Mouse (Mus musculus): ENCODE data around the gene Enpp1. TPM values are rescaled to one million over a fixed set of nuclear protein-coding genes. Genes with fewer than 3 reads are reported as not detected.
"Not testable (repeated sequence)": the region's sequence is repeated elsewhere in the genome, so short reads cannot be mapped to it uniquely, and the experiment has no call there.

Enpp1 gene
- polyA plus RNA-seq, 1 experiment from 2014 or later = 0.54 TPM

DNA sequence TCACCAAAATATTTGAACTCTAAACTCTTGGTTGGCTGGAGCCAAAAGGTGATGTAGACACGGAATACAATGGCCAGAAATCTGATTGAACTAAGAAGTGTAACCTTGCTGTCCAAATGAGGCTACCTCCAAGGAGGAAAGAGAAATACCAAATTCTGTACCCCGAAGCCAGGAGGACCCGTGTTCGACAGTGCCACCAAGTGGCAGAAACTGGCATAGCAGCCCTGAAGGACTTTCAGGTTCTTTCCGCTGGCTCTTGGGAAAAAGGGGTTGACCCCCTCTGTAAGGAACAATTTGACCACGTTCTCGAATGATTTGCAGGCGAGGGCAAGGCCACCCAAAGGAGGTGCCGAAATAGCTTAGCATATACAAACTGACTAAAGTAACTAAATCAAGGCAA lies 90.4 kb downstream of the Enpp1 start:
- no peak overlapping the region for H3K27ac ChIP-seq (ENCODE audit: low read depth, low read length)
- H3K36me3 ChIP-seq (ENCODE audit: control insufficient read depth, insufficient read depth, low read length) = no peaks in the 10 kb centered on the region
- no peak overlapping the region for H3K9ac ChIP-seq (ENCODE audit: low read length)
- 37% methylated on average over 9 of the region's 9 CpGs for WGBS
- H3K4me2 ChIP-seq (ENCODE audit: low read depth) = no peak overlapping the region
- no peaks in the 10 kb centered on the region for H3K27me3 ChIP-seq (ENCODE audit: control insufficient read depth, insufficient read depth, low read length)
- DNase-seq (ENCODE audit: low spot score) = peak; percentile 65
- no peaks in the 10 kb centered on the region for H3K9me3 ChIP-seq (ENCODE audit: control insufficient read depth, low read length)
- no peak for ATAC-seq (ENCODE audit: insufficient read depth, low FRiP score, low TSS enrichment)
- no peak overlapping the region for H3K4me3 ChIP-seq (ENCODE audit: low read depth, low read length)
- H3K4me1 ChIP-seq (ENCODE audit: control insufficient read depth, insufficient read depth, low read length) = no peaks in the 10 kb centered on the region

DNA sequence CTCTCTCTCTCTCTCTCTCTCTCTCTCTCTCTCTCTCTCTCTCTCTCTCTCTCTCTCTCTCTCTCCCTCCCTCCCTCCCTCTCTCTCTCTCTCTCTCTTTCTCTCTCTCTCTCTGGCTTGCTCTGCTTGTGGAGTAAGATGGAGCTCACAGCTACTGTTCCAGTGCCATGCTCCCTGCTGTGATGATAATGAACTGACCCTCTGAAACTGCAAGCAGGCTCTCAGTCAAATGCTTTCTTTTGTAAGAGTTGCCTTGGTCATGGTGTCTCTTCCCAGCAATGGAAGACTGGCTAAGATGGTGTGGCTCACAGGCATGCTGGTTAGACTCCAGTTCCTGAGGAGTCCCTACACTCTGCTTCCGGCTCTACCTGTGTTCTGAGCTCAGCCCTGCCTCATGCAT lies 95.4 kb downstream of the Enpp1 start:
- H3K9me3 ChIP-seq (ENCODE audit: control insufficient read depth, low read length); H3K4me1 ChIP-seq (ENCODE audit: control insufficient read depth, insufficient read depth, low read length); ATAC-seq (ENCODE audit: insufficient read depth, low FRiP score, low TSS enrichment); H3K27ac ChIP-seq (ENCODE audit: low read depth, low read length); H3K4me3 ChIP-seq (ENCODE audit: low read depth, low read length); H3K4me2 ChIP-seq (ENCODE audit: low read depth); DNase-seq (ENCODE audit: low spot score); H3K36me3 ChIP-seq (ENCODE audit: control insufficient read depth, insufficient read depth, low read length); H3K9ac ChIP-seq (ENCODE audit: low read length); H3K27me3 ChIP-seq (ENCODE audit: control insufficient read depth, insufficient read depth, low read length): not testable (repeated sequence)
- 83% methylated on average over 1 of the region's 1 CpGs for WGBS

DNA sequence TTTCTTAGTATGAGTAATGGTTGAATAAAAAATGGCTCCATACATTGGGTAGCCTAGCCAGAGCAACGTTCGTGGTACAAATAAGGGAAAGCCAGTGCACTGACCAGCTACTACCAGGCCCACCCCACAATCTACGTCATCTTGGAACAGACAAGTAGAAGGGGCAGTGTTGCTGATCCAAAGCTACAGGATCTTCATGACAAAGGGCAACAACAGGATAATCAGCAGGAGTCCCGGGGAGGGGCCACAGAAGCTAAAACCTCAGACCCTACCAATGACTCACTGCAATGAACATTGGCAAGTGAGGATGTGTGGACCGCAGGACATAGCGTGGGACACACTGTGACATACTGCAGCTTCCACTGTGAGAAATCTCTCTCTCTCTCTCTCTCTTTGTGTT lies 96.2 kb downstream of the Enpp1 start:
- no peak overlapping the region for H3K4me2 ChIP-seq (ENCODE audit: low read depth)
- no peaks in the 10 kb centered on the region for H3K4me1 ChIP-seq (ENCODE audit: control insufficient read depth, insufficient read depth, low read length)
- no peaks in the 10 kb centered on the region for H3K9me3 ChIP-seq (ENCODE audit: control insufficient read depth, low read length)
- DNase-seq (ENCODE audit: low spot score) (no peak), ATAC-seq (ENCODE audit: insufficient read depth, low FRiP score, low TSS enrichment) (no peak)
- WGBS = 89% methylated on average over 6 of the region's 6 CpGs
- H3K9ac ChIP-seq (ENCODE audit: low read length) = no peak overlapping the region
- H3K36me3 ChIP-seq (ENCODE audit: control insufficient read depth, insufficient read depth, low read length) = no peaks in the 10 kb centered on the region
- H3K27me3 ChIP-seq (ENCODE audit: control insufficient read depth, insufficient read depth, low read length) = no peaks in the 10 kb centered on the region
- H3K4me3 ChIP-seq (ENCODE audit: low read depth, low read length) = no peak overlapping the region
- H3K27ac ChIP-seq (ENCODE audit: low read depth, low read length) = no peak overlapping the region

DNA sequence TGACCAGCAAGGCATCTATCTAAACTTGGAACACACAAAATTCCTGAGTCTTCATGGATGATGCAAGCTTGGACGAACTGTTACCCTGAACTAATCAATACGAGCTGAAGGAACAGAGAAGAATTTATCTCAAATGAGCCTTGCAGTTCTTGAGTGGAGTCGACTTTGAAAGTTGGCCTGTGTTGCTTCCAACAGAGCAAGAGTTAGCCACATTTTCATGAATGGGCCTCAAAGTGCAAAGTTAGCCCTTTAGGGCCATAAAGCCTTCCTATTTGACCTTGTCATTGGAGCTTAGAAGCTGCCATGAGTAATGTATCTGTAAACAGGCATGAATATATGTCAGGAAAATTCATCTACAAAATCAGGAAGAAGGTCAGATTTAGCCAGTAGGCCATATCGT lies 97.2 kb downstream of the Enpp1 start:
- Histone ChIP-seq H3K27me3 (ENCODE audit: control insufficient read depth, insufficient read depth, low read length) (no peaks in the 10 kb centered on the region), H3K4me1 (ENCODE audit: control insufficient read depth, insufficient read depth, low read length) (no peaks in the 10 kb centered on the region), H3K4me3 (ENCODE audit: low read depth, low read length) (no peak overlapping the region), H3K27ac (ENCODE audit: low read depth, low read length) (no peak overlapping the region), H3K9ac (ENCODE audit: low read length) (no peak overlapping the region), H3K9me3 (ENCODE audit: control insufficient read depth, low read length) (no peaks in the 10 kb centered on the region), H3K4me2 (ENCODE audit: low read depth) (no peak overlapping the region), H3K36me3 (ENCODE audit: control insufficient read depth, insufficient read depth, low read length) (no peaks in the 10 kb centered on the region)
- 89% methylated on average over 4 of the region's 4 CpGs for WGBS
- DNase-seq (ENCODE audit: low spot score) = no peak
- ATAC-seq (ENCODE audit: insufficient read depth, low FRiP score, low TSS enrichment) = no peak

DNA sequence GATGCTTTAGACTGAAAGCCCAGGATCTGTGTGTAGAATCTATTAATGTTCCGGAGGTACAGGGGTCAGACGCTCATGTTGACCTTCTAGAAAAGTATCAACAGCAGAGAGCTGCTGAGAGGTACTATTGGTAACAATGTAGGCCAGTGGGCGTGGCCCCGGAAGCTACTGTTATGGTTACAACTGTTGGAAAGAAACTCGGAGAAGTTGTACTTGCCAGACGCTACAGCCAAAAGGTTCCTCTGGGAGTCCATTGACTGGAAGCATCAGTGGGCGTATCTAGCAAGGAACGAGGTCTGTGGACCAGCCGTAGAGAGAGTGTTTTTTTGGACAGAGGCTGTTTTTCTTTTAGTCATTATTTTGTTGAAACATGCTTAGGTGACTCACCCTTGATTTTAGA lies 102.2 kb downstream of the Enpp1 start:
- H3K9me3 ChIP-seq (ENCODE audit: control insufficient read depth, low read length) = no peaks in the 10 kb centered on the region
- H3K27ac ChIP-seq (ENCODE audit: low read depth, low read length) = no peak overlapping the region
- no peaks in the 10 kb centered on the region for H3K36me3 ChIP-seq (ENCODE audit: control insufficient read depth, insufficient read depth, low read length)
- ATAC-seq (ENCODE audit: insufficient read depth, low FRiP score, low TSS enrichment) (no peak), DNase-seq (ENCODE audit: low spot score) (no peak)
- no peak overlapping the region for H3K4me2 ChIP-seq (ENCODE audit: low read depth)
- H3K4me3 ChIP-seq (ENCODE audit: low read depth, low read length) = no peak overlapping the region
- no peak overlapping the region for H3K9ac ChIP-seq (ENCODE audit: low read length)
- WGBS = 87% methylated on average over 9 of the region's 9 CpGs
- H3K27me3 ChIP-seq (ENCODE audit: control insufficient read depth, insufficient read depth, low read length) = no peaks in the 10 kb centered on the region
- no peaks in the 10 kb centered on the region for H3K4me1 ChIP-seq (ENCODE audit: control insufficient read depth, insufficient read depth, low read length)

DNA sequence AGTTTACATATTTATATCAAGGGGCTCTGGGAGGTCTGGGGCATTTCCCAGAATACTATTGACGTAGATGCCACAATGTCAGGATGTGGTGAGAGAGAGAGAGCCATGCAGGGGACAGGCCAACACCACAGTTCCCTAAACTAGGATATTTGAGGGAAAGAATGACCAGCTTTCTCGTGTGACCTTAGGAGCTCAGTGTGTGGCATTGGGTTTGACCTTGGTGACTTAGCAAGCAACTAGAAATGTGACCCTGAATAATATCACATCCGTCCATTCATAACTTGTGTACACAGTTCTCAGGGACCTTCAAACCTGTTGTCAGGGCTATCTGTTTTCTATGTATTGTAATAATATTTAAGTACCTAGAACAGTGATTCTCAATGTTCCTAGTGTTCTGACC lies 102.8 kb downstream of the Enpp1 start:
- 85% methylated on average over 3 of the region's 3 CpGs for WGBS
- Histone ChIP-seq H3K9ac (ENCODE audit: low read length) (no peak overlapping the region), H3K27me3 (ENCODE audit: control insufficient read depth, insufficient read depth, low read length) (no peaks in the 10 kb centered on the region), H3K4me3 (ENCODE audit: low read depth, low read length) (no peak overlapping the region), H3K4me2 (ENCODE audit: low read depth) (no peak overlapping the region), H3K36me3 (ENCODE audit: control insufficient read depth, insufficient read depth, low read length) (no peaks in the 10 kb centered on the region), H3K27ac (ENCODE audit: low read depth, low read length) (no peak overlapping the region), H3K9me3 (ENCODE audit: control insufficient read depth, low read length) (no peaks in the 10 kb centered on the region), H3K4me1 (ENCODE audit: control insufficient read depth, insufficient read depth, low read length) (no peaks in the 10 kb centered on the region)
- DNase-seq (ENCODE audit: low spot score) = no peak
- no peak for ATAC-seq (ENCODE audit: insufficient read depth, low FRiP score, low TSS enrichment)

DNA sequence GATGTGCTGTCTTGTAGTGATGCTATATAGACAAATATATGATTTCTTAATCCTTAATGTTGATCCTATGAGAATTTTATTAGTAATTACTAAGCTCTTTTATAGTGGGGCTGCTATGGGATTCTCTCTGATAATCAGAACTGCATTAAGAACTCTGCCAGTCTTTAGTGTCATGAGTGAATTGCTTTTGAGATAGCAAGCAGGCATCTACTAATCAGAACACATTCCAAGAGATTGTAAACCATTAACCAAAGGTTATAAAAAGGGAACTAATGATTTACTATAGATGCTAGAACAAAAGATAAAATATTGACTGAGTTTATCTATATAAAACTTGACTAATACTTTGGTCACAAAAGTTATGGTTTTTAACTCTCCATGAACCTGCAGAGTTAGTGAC lies 108.2 kb downstream of the Enpp1 start:
- Histone ChIP-seq H3K4me1 (ENCODE audit: control insufficient read depth, insufficient read depth, low read length) (no peaks in the 10 kb centered on the region), H3K4me3 (ENCODE audit: low read depth, low read length) (no peak overlapping the region), H3K9me3 (ENCODE audit: control insufficient read depth, low read length) (no peaks in the 10 kb centered on the region), H3K27me3 (ENCODE audit: control insufficient read depth, insufficient read depth, low read length) (no peaks in the 10 kb centered on the region), H3K9ac (ENCODE audit: low read length) (no peak overlapping the region), H3K4me2 (ENCODE audit: low read depth) (no peak overlapping the region), H3K36me3 (ENCODE audit: control insufficient read depth, insufficient read depth, low read length) (no peaks in the 10 kb centered on the region), H3K27ac (ENCODE audit: low read depth, low read length) (no peak overlapping the region)
- no peak for DNase-seq (ENCODE audit: low spot score)
- ATAC-seq (ENCODE audit: insufficient read depth, low FRiP score, low TSS enrichment) = no peak

DNA sequence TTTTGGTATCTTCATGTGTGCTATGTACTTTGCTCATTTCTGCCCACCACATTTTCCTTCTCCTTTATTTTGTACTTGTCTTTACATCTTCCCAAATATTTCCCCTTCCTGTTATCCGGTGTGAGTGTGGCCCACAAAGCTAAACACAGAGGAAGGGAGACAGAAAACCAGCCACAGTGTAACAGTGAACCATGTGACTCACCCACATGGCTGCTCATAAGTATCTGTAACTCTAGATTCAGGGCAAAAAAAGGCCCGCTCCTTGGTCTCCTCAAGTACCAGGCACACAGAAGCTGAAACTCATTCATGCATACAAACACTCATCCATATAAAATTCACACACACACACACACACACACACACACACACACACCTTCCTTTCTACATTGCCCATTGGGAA lies 108.9 kb downstream of the Enpp1 start:
- Histone ChIP-seq H3K9ac (ENCODE audit: low read length) (no peak overlapping the region), H3K9me3 (ENCODE audit: control insufficient read depth, low read length) (no peaks in the 10 kb centered on the region), H3K4me1 (ENCODE audit: control insufficient read depth, insufficient read depth, low read length) (no peaks in the 10 kb centered on the region), H3K27me3 (ENCODE audit: control insufficient read depth, insufficient read depth, low read length) (no peaks in the 10 kb centered on the region), H3K36me3 (ENCODE audit: control insufficient read depth, insufficient read depth, low read length) (no peaks in the 10 kb centered on the region), H3K4me3 (ENCODE audit: low read depth, low read length) (no peak overlapping the region), H3K4me2 (ENCODE audit: low read depth) (no peak overlapping the region), H3K27ac (ENCODE audit: low read depth, low read length) (no peak overlapping the region)
- DNase-seq (ENCODE audit: low spot score) = no peak
- ATAC-seq (ENCODE audit: insufficient read depth, low FRiP score, low TSS enrichment) = no peak
- 88% methylated on average over 2 of the region's 2 CpGs for WGBS

DNA sequence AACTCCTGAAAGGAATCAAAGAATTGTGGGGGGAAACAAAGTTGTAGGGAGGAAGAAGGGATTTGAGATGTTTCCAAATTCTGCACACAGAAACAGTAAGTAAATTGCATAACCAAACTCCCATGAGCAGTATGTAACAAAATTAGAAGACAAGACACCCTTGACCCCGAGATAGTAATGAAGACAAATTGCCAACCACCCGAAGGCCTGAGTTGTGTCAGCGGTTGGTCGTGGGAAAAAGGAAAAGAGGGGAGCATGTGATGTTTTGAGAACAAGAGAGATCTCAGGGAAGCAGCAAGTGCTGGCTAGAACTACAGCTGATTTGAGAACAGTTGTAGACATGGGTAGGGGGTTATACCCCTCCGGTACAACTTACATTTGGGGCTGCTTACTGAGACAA lies 112.2 kb downstream of the Enpp1 start:
- Histone ChIP-seq H3K4me1 (ENCODE audit: control insufficient read depth, insufficient read depth, low read length) (peaks cover 4% of the 10 kb centered on the region; the same call in 1 of the 2 replicates), H3K9me3 (ENCODE audit: control insufficient read depth, low read length) (no peaks in the 10 kb centered on the region), H3K36me3 (ENCODE audit: control insufficient read depth, insufficient read depth, low read length) (no peaks in the 10 kb centered on the region), H3K27me3 (ENCODE audit: control insufficient read depth, insufficient read depth, low read length) (no peaks in the 10 kb centered on the region), H3K4me3 (ENCODE audit: low read depth, low read length) (no peak overlapping the region), H3K27ac (ENCODE audit: low read depth, low read length) (no peak overlapping the region), H3K9ac (ENCODE audit: low read length) (no peak overlapping the region), H3K4me2 (ENCODE audit: low read depth) (no peak overlapping the region)
- ATAC-seq (ENCODE audit: insufficient read depth, low FRiP score, low TSS enrichment) = no peak
- 67% methylated on average over 5 of the region's 5 CpGs for WGBS
- DNase-seq (ENCODE audit: low spot score) = no peak

Measured in neural tube, embryonic 11.5 days (tissue).